Mouse (Mus musculus): ENCODE measurements around the gene Sh2b3. TPM values are rescaled to one million over a fixed set of nuclear protein-coding genes. Genes with fewer than 3 reads are reported as not detected.

The Sh2b3 gene
- polyA plus RNA-seq, 1 experiment from 2014 or later, result 17.8 TPM

- no peak for ATAC-seq (ENCODE audit: low FRiP score, low TSS enrichment)
- Histone ChIP-seq H3K27me3 (ENCODE audit: insufficient read depth, low read length) (peaks cover 5% of the 10 kb centered on the region; the same call in 1 of the 2 replicates), H3K9ac (replicated peaks; ENCODE audit: low read length) (peak overlapping the region; percentile 51), H3K36me3 (ENCODE audit: insufficient read depth, low read length) (no peaks in the 10 kb centered on the region), H3K4me3 (ENCODE audit: low read length) (peak overlapping the region; percentile 87), H3K4me2 (replicated peaks; ENCODE audit: low read depth, low read length) (peak overlapping the region; percentile 97), H3K27ac (ENCODE audit: low read length) (peak overlapping the region; percentile 85), H3K9me3 (ENCODE audit: low read length) (no peaks in the 10 kb centered on the region), H3K4me1 (ENCODE audit: insufficient read depth, low read length) (peaks cover 58% of the 10 kb centered on the region)
- 2% methylated on average over 46 of the region's 46 CpGs for WGBS
Measured at GRCm38 (mm10) chr5:121838341-121839127, 1.1 kb upstream of the Sh2b3 start.

GRCm38 (mm10) chr5:121836692-121837415, 592 bp downstream of the Sh2b3 start:
- Histone ChIP-seq H3K36me3 (ENCODE audit: insufficient read depth, low read length) (no peaks in the 10 kb centered on the region), H3K4me2 (replicated peaks; ENCODE audit: low read depth, low read length) (peak overlapping the region; percentile 97), H3K9ac (replicated peaks; ENCODE audit: low read length) (peak overlapping the region; percentile 80), H3K27me3 (ENCODE audit: insufficient read depth, low read length) (no peaks in the 10 kb centered on the region), H3K4me1 (ENCODE audit: insufficient read depth, low read length) (peaks cover 59% of the 10 kb centered on the region), H3K27ac (ENCODE audit: low read length) (peak overlapping the region; percentile 88), H3K9me3 (ENCODE audit: low read length) (no peaks in the 10 kb centered on the region), H3K4me3 (ENCODE audit: low read length) (peak overlapping the region; percentile 87)
- under 1% methylated on average over 70 of the region's 77 CpGs for WGBS
- ATAC-seq (ENCODE audit: low FRiP score, low TSS enrichment), result peak; percentile 77

- H3K9me3 ChIP-seq (ENCODE audit: low read length), result no peaks in the 10 kb centered on the region
- H3K4me2 ChIP-seq (replicated peaks; ENCODE audit: low read depth, low read length), result peak overlapping the region; percentile 97
- H3K36me3 ChIP-seq (ENCODE audit: insufficient read depth, low read length), result no peaks in the 10 kb centered on the region
- no peaks in the 10 kb centered on the region for H3K27me3 ChIP-seq (ENCODE audit: insufficient read depth, low read length)
- peak overlapping the region; percentile 87 for H3K4me3 ChIP-seq (ENCODE audit: low read length)
- ATAC-seq (ENCODE audit: low FRiP score, low TSS enrichment), result no peak
- H3K9ac ChIP-seq (replicated peaks; ENCODE audit: low read length), result peak overlapping the region; percentile 80
- peak overlapping the region; percentile 88 for H3K27ac ChIP-seq (ENCODE audit: low read length)
- peaks cover 61% of the 10 kb centered on the region for H3K4me1 ChIP-seq (ENCODE audit: insufficient read depth, low read length)
- WGBS, result 0% methylated on average over 44 of the region's 51 CpGs
Measured at GRCm38 (mm10) chr5:121835949-121836691, 1.3 kb downstream of the Sh2b3 start.

- Histone ChIP-seq H3K4me3 (ENCODE audit: low read length) (peak overlapping the region; percentile 87), H3K9me3 (ENCODE audit: low read length) (no peaks in the 10 kb centered on the region), H3K4me1 (ENCODE audit: insufficient read depth, low read length) (peaks cover 61% of the 10 kb centered on the region), H3K9ac (replicated peaks; ENCODE audit: low read length) (peak overlapping the region; percentile 80), H3K27me3 (ENCODE audit: insufficient read depth, low read length) (no peaks in the 10 kb centered on the region), H3K27ac (ENCODE audit: low read length) (peak overlapping the region; percentile 88), H3K4me2 (replicated peaks; ENCODE audit: low read depth, low read length) (peak overlapping the region; percentile 97), H3K36me3 (ENCODE audit: insufficient read depth, low read length) (no peaks in the 10 kb centered on the region)
- WGBS, result 10% methylated on average over 12 of the region's 12 CpGs
- no peak for ATAC-seq (ENCODE audit: low FRiP score, low TSS enrichment)
Measured at GRCm38 (mm10) chr5:121834991-121835747, 2.3 kb downstream of the Sh2b3 start.

GRCm38 (mm10) chr5:121834241-121834606, 3.2 kb downstream of the Sh2b3 start:
- H3K9me3 ChIP-seq (ENCODE audit: low read length), result no peaks in the 10 kb centered on the region
- no peak for ATAC-seq (ENCODE audit: low FRiP score, low TSS enrichment)
- no peaks in the 10 kb centered on the region for H3K27me3 ChIP-seq (ENCODE audit: insufficient read depth, low read length)
- peaks cover 59% of the 10 kb centered on the region for H3K4me1 ChIP-seq (ENCODE audit: insufficient read depth, low read length)
- H3K36me3 ChIP-seq (ENCODE audit: insufficient read depth, low read length), result no peaks in the 10 kb centered on the region
- H3K9ac ChIP-seq (replicated peaks; ENCODE audit: low read length), result no peak overlapping the region; the same call in 1 of the 2 replicates
- H3K27ac ChIP-seq (ENCODE audit: low read length), result peak overlapping the region; percentile 88
- H3K4me2 ChIP-seq (replicated peaks; ENCODE audit: low read depth, low read length), result peak overlapping the region; percentile 97
- WGBS, result 54% methylated on average over 7 of the region's 7 CpGs
- peak overlapping the region; percentile 87 for H3K4me3 ChIP-seq (ENCODE audit: low read length)

- peak overlapping the region; percentile 38; the same call in 1 of the 2 replicates for H3K9ac ChIP-seq (replicated peaks; ENCODE audit: low read length)
Measured at GRCm38 (mm10) chr5:121833572-121834240, 3.7 kb downstream of the Sh2b3 start.

GRCm38 (mm10) chr5:121833159-121833558, 4.3 kb downstream of the Sh2b3 start:
- Histone ChIP-seq H3K4me3 (ENCODE audit: low read length) (peak overlapping the region; percentile 87; the same call in 1 of the 2 replicates), H3K27me3 (ENCODE audit: insufficient read depth, low read length) (no peaks in the 10 kb centered on the region), H3K4me2 (replicated peaks; ENCODE audit: low read depth, low read length) (peak overlapping the region; percentile 97), H3K36me3 (ENCODE audit: insufficient read depth, low read length) (peaks cover 4% of the 10 kb centered on the region), H3K27ac (ENCODE audit: low read length) (peak overlapping the region; percentile 88), H3K4me1 (ENCODE audit: insufficient read depth, low read length) (peaks cover 61% of the 10 kb centered on the region), H3K9me3 (ENCODE audit: low read length) (no peaks in the 10 kb centered on the region), H3K9ac (replicated peaks; ENCODE audit: low read length) (peak overlapping the region; percentile 38; the same call in 1 of the 2 replicates)
- no peak for ATAC-seq (ENCODE audit: low FRiP score, low TSS enrichment)
- 76% methylated on average over 2 of the region's 2 CpGs for WGBS

More at GRCm38 (mm10) chr5:121833572-121834240, 3.7 kb downstream of the Sh2b3 start:
- Histone ChIP-seq H3K4me1 (ENCODE audit: insufficient read depth, low read length) (peaks cover 59% of the 10 kb centered on the region), H3K4me2 (replicated peaks; ENCODE audit: low read depth, low read length) (peak overlapping the region; percentile 97), H3K27me3 (ENCODE audit: insufficient read depth, low read length) (no peaks in the 10 kb centered on the region), H3K4me3 (ENCODE audit: low read length) (peak overlapping the region; percentile 87), H3K9me3 (ENCODE audit: low read length) (no peaks in the 10 kb centered on the region), H3K27ac (ENCODE audit: low read length) (peak overlapping the region; percentile 88), H3K36me3 (ENCODE audit: insufficient read depth, low read length) (no peaks in the 10 kb centered on the region)
- ATAC-seq (ENCODE audit: low FRiP score, low TSS enrichment), result peak; percentile 20
- WGBS, result 19% methylated on average over 10 of the region's 10 CpGs

GRCm38 (mm10) chr5:121832376-121833155, 4.9 kb downstream of the Sh2b3 start:
- ATAC-seq (ENCODE audit: low FRiP score, low TSS enrichment), result no peak
- H3K27me3 ChIP-seq (ENCODE audit: insufficient read depth, low read length), result no peaks in the 10 kb centered on the region

More at GRCm38 (mm10) chr5:121832376-121833155, 4.9 kb downstream of the Sh2b3 start:
- peak overlapping the region; percentile 36; the same call in 1 of the 2 replicates for H3K9ac ChIP-seq (replicated peaks; ENCODE audit: low read length)
- peak overlapping the region; percentile 88 for H3K27ac ChIP-seq (ENCODE audit: low read length)
- peaks cover 10% of the 10 kb centered on the region for H3K36me3 ChIP-seq (ENCODE audit: insufficient read depth, low read length)
- no peak overlapping the region for H3K4me3 ChIP-seq (ENCODE audit: low read length)
- H3K4me2 ChIP-seq (replicated peaks; ENCODE audit: low read depth, low read length), result peak overlapping the region; percentile 25; the same call in 1 of the 2 replicates
- no peaks in the 10 kb centered on the region for H3K9me3 ChIP-seq (ENCODE audit: low read length)
- 65% methylated on average over 6 of the region's 6 CpGs for WGBS
- H3K4me1 ChIP-seq (ENCODE audit: insufficient read depth, low read length), result peaks cover 55% of the 10 kb centered on the region

Measured in kidney, embryonic 16.5 days (tissue).